Mouse (Mus musculus) MEL (cell line): ENCODE data around the gene Slc44a4. TPM values are rescaled to one million over a fixed set of nuclear protein-coding genes. Genes with fewer than 3 reads are reported as not detected.

Source experiments
- DNase-seq: peaks from one replicate; pipeline ENCODE4 v3.0.0; 2011; ENCODE audit warnings: low read depth, low spot score
- H3K27ac ChIP-seq: 2 replicates; pipeline ENCODE4 v1.5.1; 2012; ENCODE audit warnings: low read depth, mild to moderate bottlenecking, control low read depth, low read length, moderate library complexity; ENCODE audit not compliant: control insufficient read depth
- H3K27me3 ChIP-seq, 2 experiments: fragments of 150-350 bp in 1 of 2; sonication (generic) in 1 of 2; 2 replicates each; pipeline ENCODE4 v1.6.1; 2012; ENCODE audit warnings: low read length in 2 of 2, mild to moderate bottlenecking in 2 of 2, improper control_type of control experiment in 1 of 2, moderate library complexity in 1 of 2; ENCODE audit not compliant: insufficient read depth in 2 of 2, control insufficient read depth in 1 of 2
- H3K36me3 ChIP-seq, 2 experiments: 2 replicates each; pipeline ENCODE4 v1.6.1; 2012 to 2014; ENCODE audit warnings: low read length in 2 of 2, improper control_type of control experiment in 1 of 2, inconsistent platforms in 1 of 2, mild to moderate bottlenecking in 1 of 2; ENCODE audit not compliant: insufficient read depth in 2 of 2, control insufficient read depth in 1 of 2
- H3K4me1 ChIP-seq, 2 experiments: fragments of 150-350 bp in 1 of 2; sonication (generic) in 1 of 2; 2 replicates each; pipeline ENCODE4 v1.6.1; 2012; ENCODE audit warnings: low read length in 2 of 2, improper control_type of control experiment in 1 of 2, mild to moderate bottlenecking in 1 of 2; ENCODE audit not compliant: insufficient read depth in 2 of 2, control insufficient read depth in 1 of 2
- H3K4me3 ChIP-seq, 2 experiments: fragments of 150-350 bp in 1 of 2; sonication (generic) in 1 of 2; 2 replicates each; pipeline ENCODE4 v1.5.1; 2012; ENCODE audit warnings: low read depth in 2 of 2, low read length in 2 of 2, mild to moderate bottlenecking in 2 of 2, moderate library complexity in 2 of 2, control low read depth in 1 of 2, improper control_type of control experiment in 1 of 2; ENCODE audit not compliant: control insufficient read depth in 1 of 2, insufficient read depth in 1 of 2
- H3K79me2 ChIP-seq: 2 replicates; pipeline ENCODE4 v1.6.1; 2012; ENCODE audit warnings: mild to moderate bottlenecking, low read length, moderate library complexity; ENCODE audit not compliant: control insufficient read depth, poor library complexity, insufficient read depth
- H3K9ac ChIP-seq: 2 replicates; pipeline ENCODE4 v1.6.1; 2012; ENCODE audit warnings: low read depth, mild to moderate bottlenecking, control low read depth, low read length, moderate library complexity; ENCODE audit not compliant: control insufficient read depth, poor library complexity, severe bottlenecking
- H3K9me3 ChIP-seq: fragments of 150-350 bp; sonication (generic); replicated peaks from 2 replicates; pipeline ENCODE4 v1.6.1; 2012; ENCODE audit warnings: mild to moderate bottlenecking, low read length, improper control_type of control experiment, moderate library complexity; ENCODE audit not compliant: insufficient read depth
- ELF1 ChIP-seq: IDR thresholded peaks from 2 replicates; pipeline ENCODE4 v1.6.1; 2014; ENCODE audit warnings: low read depth, mild to moderate bottlenecking, inconsistent platforms, low read length, improper control_type of control experiment, moderate library complexity
- EP300 ChIP-seq, 2 experiments: IDR thresholded peaks; 2 replicates each; pipeline ENCODE4 v1.6.1; 2011; ENCODE audit warnings: improper control_type of control experiment in 2 of 2, low read length in 2 of 2, low read depth in 1 of 2, mild to moderate bottlenecking in 1 of 2
- ETS1 ChIP-seq: IDR thresholded peaks from 2 replicates; pipeline ENCODE4 v1.6.1; 2012; ENCODE audit warnings: low read depth, mild to moderate bottlenecking, inconsistent platforms, low read length, improper control_type of control experiment, moderate library complexity
- KAT2A ChIP-seq: conservative IDR thresholded peaks from 2 replicates; pipeline ENCODE4 v1.6.1; 2012; ENCODE audit warnings: low read depth, low read length, improper control_type of control experiment, inconsistent platforms
- MAX ChIP-seq: IDR thresholded peaks from 2 replicates; pipeline ENCODE4 v1.6.1; 2011; ENCODE audit warnings: low read length, improper control_type of control experiment
- MAZ ChIP-seq: IDR thresholded peaks from 2 replicates; pipeline ENCODE4 v1.6.1; 2012; ENCODE audit warnings: low read depth, mild to moderate bottlenecking, inconsistent platforms, low read length, improper control_type of control experiment
- MEF2A ChIP-seq: IDR thresholded peaks from 2 replicates; pipeline ENCODE4 v1.6.1; 2014; ENCODE audit warnings: low read depth, mild to moderate bottlenecking, inconsistent platforms, low read length, improper control_type of control experiment; ENCODE audit not compliant: poor library complexity, insufficient replicate concordance, severe bottlenecking; ENCODE audit errors: extremely low read depth
- MXI1 ChIP-seq: IDR thresholded peaks from 2 replicates; pipeline ENCODE4 v1.6.1; 2011; ENCODE audit warnings: mild to moderate bottlenecking, low read depth, low read length, improper control_type of control experiment
- NRF1 ChIP-seq: IDR thresholded peaks from 2 replicates; pipeline ENCODE4 v1.6.1; 2014; ENCODE audit warnings: low read depth, mild to moderate bottlenecking, inconsistent platforms, low read length, improper control_type of control experiment, moderate library complexity; ENCODE audit not compliant: poor library complexity, insufficient read depth, severe bottlenecking
- POLR2A ChIP-seq, 2 experiments: IDR thresholded peaks; 2 replicates each; pipeline ENCODE4 v1.6.1; 2011 to 2012; ENCODE audit warnings: low read length in 2 of 2, mild to moderate bottlenecking in 2 of 2, control low read depth in 1 of 2, improper control_type of control experiment in 1 of 2, low read depth in 1 of 2, moderate library complexity in 1 of 2; ENCODE audit not compliant: control insufficient read depth in 1 of 2, insufficient read depth in 1 of 2, poor library complexity in 1 of 2
- POLR2AphosphoS2 ChIP-seq: IDR thresholded peaks from 2 replicates; pipeline ENCODE4 v1.6.1; 2011; ENCODE audit warnings: low read length, improper control_type of control experiment
- POLR2AphosphoS5 ChIP-seq: IDR thresholded peaks from 2 replicates; pipeline ENCODE4 v1.6.1; 2012; ENCODE audit warnings: low read depth, borderline replicate concordance, mild to moderate bottlenecking, inconsistent platforms, low read length, moderate library complexity, mixed read lengths
- RAD21 ChIP-seq: IDR thresholded peaks from 2 replicates; pipeline ENCODE4 v1.6.1; 2011; ENCODE audit warnings: mild to moderate bottlenecking, low read depth, low read length, improper control_type of control experiment
- TAL1 ChIP-seq: IDR thresholded peaks from 2 replicates; pipeline ENCODE4 v1.6.1; 2012; ENCODE audit warnings: mild to moderate bottlenecking, inconsistent platforms, low read length, moderate library complexity, mixed read lengths
- TCF12 ChIP-seq: IDR thresholded peaks from 2 replicates; pipeline ENCODE4 v1.6.1; 2014; ENCODE audit warnings: low read depth, mild to moderate bottlenecking, inconsistent platforms, low read length, improper control_type of control experiment, moderate library complexity
- USF1 ChIP-seq: IDR thresholded peaks from 2 replicates; pipeline ENCODE4 v1.6.1; 2014; ENCODE audit warnings: low read depth, mild to moderate bottlenecking, inconsistent platforms, low read length, improper control_type of control experiment, moderate library complexity
- USF2 ChIP-seq, 2 experiments: IDR thresholded peaks; 2 replicates each; pipeline ENCODE4 v1.6.1; 2011 to 2012; ENCODE audit warnings: improper control_type of control experiment in 2 of 2, low read length in 2 of 2, borderline replicate concordance in 1 of 2, inconsistent platforms in 1 of 2, low read depth in 1 of 2, mild to moderate bottlenecking in 1 of 2; ENCODE audit not compliant: insufficient read depth in 1 of 2
- ZC3H11A ChIP-seq: IDR thresholded peaks from 2 replicates; pipeline ENCODE4 v1.6.1; 2012; ENCODE audit warnings: low read depth, mild to moderate bottlenecking, inconsistent platforms, low read length, improper control_type of control experiment
- ZKSCAN1 ChIP-seq: IDR thresholded peaks from 2 replicates; pipeline ENCODE4 v1.6.1; 2012; ENCODE audit warnings: low read depth, mild to moderate bottlenecking, inconsistent platforms, low read length, improper control_type of control experiment, moderate library complexity
- ZMIZ1 ChIP-seq: IDR thresholded peaks from 2 replicates; pipeline ENCODE4 v1.6.1; 2012; ENCODE audit warnings: low read depth, mild to moderate bottlenecking, inconsistent platforms, low read length, improper control_type of control experiment, moderate library complexity
- ZNF384 ChIP-seq: IDR thresholded peaks from 2 replicates; pipeline ENCODE4 v1.6.1; 2012; ENCODE audit warnings: low read depth, mild to moderate bottlenecking, inconsistent platforms, low read length, improper control_type of control experiment
- polyA plus RNA-seq, 2 experiments: library from polyadenylated mRNA; stranded (reverse) in 1 of 2; unstranded in 1 of 2; fragments of >175 nt in 1 of 2; fragments of >200 nt in 1 of 2; gene quantifications; 2 replicates each; pipeline versions ENCODE4 v1.2.1 to v1.2.4; 2012; ENCODE audit warnings: low replicate concordance in 2 of 2, low read depth in 1 of 2; ENCODE audit not compliant: insufficient read length in 2 of 2, insufficient read depth in 1 of 2, missing spikeins in 1 of 2
- total RNA-seq: library from RNA; depleted of rRNA; stranded (reverse); fragments of 300-350 nt; gene quantifications from 2 replicates; pipeline ENCODE4 v1.2.3, GENCODE M21; 2012

Slc44a4 gene
- total and polyA plus RNA-seq, 3 experiments: 0.06 to 0.12 TPM; not detected in 1

DNA sequence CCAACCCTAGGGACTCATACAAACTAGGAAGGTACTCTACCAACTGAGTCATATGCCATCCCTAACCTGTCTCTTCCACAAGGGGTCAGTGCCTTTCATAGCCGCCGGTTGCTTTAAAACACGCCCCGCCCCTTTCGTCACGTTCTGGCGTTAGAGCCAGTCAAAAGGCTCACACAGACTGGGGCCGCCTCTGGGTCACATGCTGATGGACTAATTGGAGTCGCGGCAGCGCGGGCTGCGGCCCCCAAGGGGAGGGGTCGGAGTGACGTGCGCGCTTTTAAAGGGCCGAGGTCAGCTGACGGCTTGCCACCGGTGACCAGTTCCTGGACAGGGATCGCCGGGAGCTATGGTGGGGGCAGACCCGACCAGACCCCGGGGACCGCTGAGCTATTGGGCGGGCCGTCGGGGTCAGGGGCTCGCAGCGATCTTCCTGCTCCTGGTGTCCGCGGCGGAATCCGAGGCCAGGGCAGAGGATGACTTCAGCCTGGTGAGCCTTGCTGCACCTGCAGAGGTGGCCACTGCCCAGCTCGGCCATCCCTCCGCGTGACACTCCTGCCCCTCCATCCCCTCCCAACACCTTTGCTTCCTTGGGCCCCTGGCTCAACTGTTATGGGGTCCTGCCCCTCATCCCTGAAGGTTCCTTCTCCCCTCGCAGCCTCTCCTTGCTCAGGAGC, 16.9 kb downstream of the Slc44a4 start, which contains the start of gene Neu1 (continued):
- no peak for TF ChIP-seq ETS1
- no peak; the same call in 1 of the 2 replicates for TF ChIP-seq KAT2A
- no peak for TF ChIP-seq EP300 (IDR thresholded peaks at IDR 0.05; ENCODE audit: low read depth in 1 of 2, low read length in 2 of 2)
- TF ChIP-seq MAZ: peak; percentile 89
- no peak for TF ChIP-seq POLR2AphosphoS5
- peak; percentile 11; the same call in 1 of the 2 replicates for TF ChIP-seq ELF1
- TF ChIP-seq RAD21: peak; percentile 37
- peak; percentile 95 for TF ChIP-seq USF1
- no peak for TF ChIP-seq MEF2A
- no peak for TF ChIP-seq POLR2AphosphoS2
- TF ChIP-seq ZNF384: no peak
- peak; percentile 39 to 66; a peak in 2 of 4 replicates for TF ChIP-seq POLR2A (IDR thresholded peaks at IDR 0.05; ENCODE audit: control insufficient read depth in 1 of 2, insufficient read depth in 1 of 2, low read depth in 1 of 2, low read length in 2 of 2, poor library complexity in 1 of 2)

- H3K27me3 ChIP-seq: no peaks in the 10 kb centered on the region
- peaks cover 5% of the 10 kb centered on the region; the same call in 1 of the 2 replicates for H3K79me2 ChIP-seq
- no peaks in the 10 kb centered on the region for H3K9me3 ChIP-seq
- peak overlapping the region; percentile 68 for H3K9ac ChIP-seq
- peaks cover 0 to 6% of the 10 kb centered on the region in 2 experiments; a peak in 2 of 4 replicates for H3K36me3 ChIP-seq
- DNase-seq: peak; percentile 52
- H3K4me3 ChIP-seq: peak overlapping the region; percentile 70 to 84
- TF ChIP-seq TCF12 (no peak), NRF1 (peak; percentile 60; the same call in 1 of the 2 replicates)
- TF ChIP-seq, all 39 proteins: peak for 1
- no peak overlapping the region for H3K27ac ChIP-seq
- peaks cover 3 to 10% of the 10 kb centered on the region in 2 experiments; a peak in 3 of 4 replicates for H3K4me1 ChIP-seq
These were observed 17.5 kb downstream of the Slc44a4 start for GRCm38 (mm10) chr17:34931735-34932098.

DNA sequence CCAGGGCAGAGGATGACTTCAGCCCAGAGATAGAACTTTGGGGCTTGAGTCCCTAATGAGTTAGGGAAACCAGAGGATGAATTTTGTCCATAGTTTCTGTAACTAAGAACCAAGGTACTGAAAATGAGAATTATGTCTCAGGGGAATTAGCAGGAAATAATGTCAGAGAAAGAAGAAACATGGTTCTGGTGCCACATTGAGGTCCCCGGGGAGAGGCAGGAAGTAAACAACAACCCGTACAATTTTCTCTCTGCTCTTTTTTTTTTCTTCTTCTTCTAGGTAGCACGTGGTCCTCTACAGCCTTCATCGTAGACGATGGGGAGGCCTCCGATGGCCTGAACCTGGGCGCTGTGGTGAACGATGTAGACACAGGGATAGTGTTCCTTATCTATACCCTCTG, 18.0 kb downstream of the Slc44a4 start:
- H3K4me3 ChIP-seq: peak overlapping the region in 1 of 2 experiments; percentile 70; a peak in 2 of 4 replicates
- peaks cover 3 to 10% of the 10 kb centered on the region in 2 experiments; a peak in 3 of 4 replicates for H3K4me1 ChIP-seq
- H3K9ac ChIP-seq: peak overlapping the region; percentile 68
- no peaks in the 10 kb centered on the region for H3K27me3 ChIP-seq
- TF ChIP-seq ZC3H11A: no peak
- no peak for TF ChIP-seq ZMIZ1
- 0 out of 2 replicates have a peak, but pooled peaks have one; percentile 10 for TF ChIP-seq MAX
- 0 out of 2 replicates have a peak, but pooled peaks have one; percentile 33 for TF ChIP-seq MXI1
- no peak for TF ChIP-seq USF1
- no peak for TF ChIP-seq ZKSCAN1
- no peak for TF ChIP-seq USF2 (IDR thresholded peaks at IDR 0.05; ENCODE audit: borderline replicate concordance in 1 of 2, insufficient read depth in 1 of 2, low read depth in 1 of 2, low read length in 2 of 2)
- no peak for TF ChIP-seq TAL1
- peaks cover 0 to 6% of the 10 kb centered on the region in 2 experiments; a peak in 2 of 4 replicates for H3K36me3 ChIP-seq
- DNase-seq: no peak
- H3K9me3 ChIP-seq: no peaks in the 10 kb centered on the region
- H3K79me2 ChIP-seq: peaks cover 5% of the 10 kb centered on the region; the same call in 1 of the 2 replicates
- no peak overlapping the region for H3K27ac ChIP-seq
